Mouse (Mus musculus) hindbrain, embryonic 10.5 days (tissue): ENCODE results near the gene Isg20. TPM values are rescaled to one million over a fixed set of nuclear protein-coding genes. Genes with fewer than 3 reads are reported as not detected.

Source experiments
- DNase-seq: peaks from one replicate; pipeline ENCODE4 v3.0.0-alpha.2; 2017; ENCODE audit warnings: low spot score
- H3K27ac ChIP-seq: fragments of 300-500 bp; sonication (generic); 2 replicates; pipeline ENCODE4 v1.5.1; 2016; ENCODE audit warnings: mild to moderate bottlenecking, moderate library complexity
- H3K27me3 ChIP-seq: fragments of 300-500 bp; sonication (generic); 2 replicates; pipeline ENCODE4 v1.6.1; 2016; ENCODE audit warnings: mild to moderate bottlenecking; ENCODE audit not compliant: poor library complexity, insufficient read depth, severe bottlenecking
- H3K36me3 ChIP-seq: fragments of 300-500 bp; sonication (generic); 2 replicates; pipeline ENCODE4 v1.6.1; 2016; ENCODE audit warnings: mild to moderate bottlenecking, moderate library complexity
- H3K4me1 ChIP-seq: fragments of 300-500 bp; sonication (generic); replicated peaks from 2 replicates; pipeline ENCODE4 v1.6.1; 2016; ENCODE audit warnings: mild to moderate bottlenecking
- H3K4me3 ChIP-seq: fragments of 300-500 bp; sonication (generic); 2 replicates; pipeline ENCODE4 v1.5.1; 2016; ENCODE audit warnings: mild to moderate bottlenecking, moderate library complexity
- H3K9me3 ChIP-seq: fragments of 300-500 bp; sonication (generic); 2 replicates; pipeline ENCODE4 v1.6.1; 2016; ENCODE audit warnings: mild to moderate bottlenecking, moderate library complexity
- WGBS: fragments of 180-500 bp; shearing (Covaris S2); methylation state at CpG from one replicate; pipeline ENCODE4 v1.1.7; 2016; 5-methylcytosine and 5-hydroxymethylcytosine counted together
- polyA plus RNA-seq: library from polyadenylated mRNA; unstranded; fragments of >200 nt; fragmentation: Nextera tagmentation; extraction: Ambion mirVana; gene quantifications from 2 replicates; pipeline ENCODE4 v1.2.1, GENCODE M21; 2016

Gene Isg20
- polyA plus RNA-seq, 1 experiment from 2014 or later: 0.63 TPM

- H3K4me3 ChIP-seq: no peak overlapping the region
- 84% methylated on average over 5 of the region's 5 CpGs for WGBS
- no peak for DNase-seq
- peaks cover 64% of the 10 kb centered on the region for H3K4me1 ChIP-seq
- H3K27me3 ChIP-seq: peaks cover 67% of the 10 kb centered on the region
- no peaks in the 10 kb centered on the region for H3K9me3 ChIP-seq
- 0 out of 2 replicates have a peak overlapping the region, but pooled peaks have one; percentile 69 for H3K27ac ChIP-seq
- no peaks in the 10 kb centered on the region for H3K36me3 ChIP-seq
Observed at GRCm38 (mm10) chr7:78885404-78885803, 27.8 kb upstream of the Isg20 start.

GRCm38 (mm10) chr7:78886496-78886895 lies 26.7 kb upstream of the Isg20 start:
- 43% methylated on average over 4 of the region's 4 CpGs for WGBS
- H3K27me3 ChIP-seq: peaks cover 61% of the 10 kb centered on the region

GRCm38 (mm10) chr7:78887431-78887842 lies 25.8 kb upstream of the Isg20 start:
- no peaks in the 10 kb centered on the region for H3K9me3 ChIP-seq
- DNase-seq: no peak
- peaks cover 51% of the 10 kb centered on the region for H3K27me3 ChIP-seq
- peaks cover 49% of the 10 kb centered on the region for H3K4me1 ChIP-seq
- no peaks in the 10 kb centered on the region for H3K36me3 ChIP-seq
- 74% methylated on average over 9 of the region's 9 CpGs for WGBS
- peak overlapping the region; percentile 31; the same call in 1 of the 2 replicates for H3K4me3 ChIP-seq
- H3K27ac ChIP-seq: peak overlapping the region; percentile 72

More at GRCm38 (mm10) chr7:78886496-78886895, 26.7 kb upstream of the Isg20 start:
- Histone ChIP-seq H3K4me1 (peaks cover 58% of the 10 kb centered on the region), H3K4me3 (peak overlapping the region; percentile 31; the same call in 1 of the 2 replicates), H3K36me3 (no peaks in the 10 kb centered on the region), H3K9me3 (no peaks in the 10 kb centered on the region), H3K27ac (peak overlapping the region; percentile 72)
- DNase-seq: peak; percentile 25

GRCm38 (mm10) chr7:78890641-78891040 lies 22.6 kb upstream of the Isg20 start:
- Histone ChIP-seq H3K27ac (no peak overlapping the region), H3K4me1 (peaks cover 28% of the 10 kb centered on the region), H3K27me3 (peaks cover 29% of the 10 kb centered on the region), H3K9me3 (no peaks in the 10 kb centered on the region), H3K36me3 (no peaks in the 10 kb centered on the region), H3K4me3 (no peak overlapping the region)
- peak; percentile 91 for DNase-seq
- 3% methylated on average over 16 of the region's 16 CpGs for WGBS

GRCm38 (mm10) chr7:78893917-78894316 lies 19.3 kb upstream of the Isg20 start:
- DNase-seq: no peak
- Histone ChIP-seq H3K27ac (no peak overlapping the region), H3K36me3 (peaks cover 16% of the 10 kb centered on the region), H3K9me3 (0 out of 2 replicates have a peak, but pooled peaks cover 4% of the 10 kb centered on the region), H3K4me3 (no peak overlapping the region), H3K4me1 (peaks cover 25% of the 10 kb centered on the region), H3K27me3 (peaks cover 14% of the 10 kb centered on the region)
- 90% methylated on average over 10 of the region's 10 CpGs for WGBS

GRCm38 (mm10) chr7:78895021-78895652 lies 18.1 kb upstream of the Isg20 start:
- 0 out of 2 replicates have a peak, but pooled peaks cover 4% of the 10 kb centered on the region for H3K9me3 ChIP-seq
- H3K36me3 ChIP-seq: peaks cover 16% of the 10 kb centered on the region
- peak overlapping the region; percentile 91 for H3K27ac ChIP-seq
- peaks cover 2% of the 10 kb centered on the region for H3K27me3 ChIP-seq
- DNase-seq: no peak
- WGBS: 60% methylated on average over 13 of the region's 13 CpGs
- H3K4me1 ChIP-seq: peaks cover 25% of the 10 kb centered on the region
- H3K4me3 ChIP-seq: peak overlapping the region; percentile 91

- H3K36me3 ChIP-seq: peaks cover 16% of the 10 kb centered on the region
- H3K27me3 ChIP-seq: no peaks in the 10 kb centered on the region
- 0 out of 2 replicates have a peak, but pooled peaks cover 4% of the 10 kb centered on the region for H3K9me3 ChIP-seq
- 4% methylated on average over 53 of the region's 53 CpGs for WGBS
- peak within 1 kb of the TSS; percentile 91 for H3K27ac ChIP-seq
- peak within 1 kb of the TSS; percentile 91 for H3K4me3 ChIP-seq
- peaks cover 25% of the 10 kb centered on the region for H3K4me1 ChIP-seq
- peak; percentile 98 for DNase-seq
Observed at GRCm38 (mm10) chr7:78895653-78896333, 17.4 kb upstream of the Isg20 start, which contains the start of gene Aen. Aen (plus strand) TSS chr7:78895854.

GRCm38 (mm10) chr7:78897567-78897966 lies 15.7 kb upstream of the Isg20 start:
- WGBS: 94% methylated on average over 3 of the region's 3 CpGs
- DNase-seq: no peak
- peaks cover 26% of the 10 kb centered on the region for H3K36me3 ChIP-seq
- no peaks in the 10 kb centered on the region for H3K27me3 ChIP-seq
- peak overlapping the region; percentile 91; the same call in 1 of the 2 replicates for H3K4me3 ChIP-seq
- no peak overlapping the region for H3K27ac ChIP-seq
- peaks cover 25% of the 10 kb centered on the region for H3K4me1 ChIP-seq
- 0 out of 2 replicates have a peak, but pooled peaks cover 4% of the 10 kb centered on the region for H3K9me3 ChIP-seq

GRCm38 (mm10) chr7:78903174-78903870 lies 9.9 kb upstream of the Isg20 start:
- 0 out of 2 replicates have a peak, but pooled peaks cover 4% of the 10 kb centered on the region for H3K9me3 ChIP-seq
- no peak overlapping the region for H3K4me3 ChIP-seq
- no peak overlapping the region for H3K27ac ChIP-seq
- 93% methylated on average over 6 of the region's 6 CpGs for WGBS
- DNase-seq: no peak
- H3K36me3 ChIP-seq: peaks cover 67% of the 10 kb centered on the region
- no peaks in the 10 kb centered on the region for H3K27me3 ChIP-seq
- no peaks in the 10 kb centered on the region for H3K4me1 ChIP-seq

- no peak overlapping the region for H3K27ac ChIP-seq
- no peaks in the 10 kb centered on the region for H3K9me3 ChIP-seq
- no peaks in the 10 kb centered on the region for H3K27me3 ChIP-seq
- peaks cover 70% of the 10 kb centered on the region for H3K36me3 ChIP-seq
- 91% methylated on average over 2 of the region's 2 CpGs for WGBS
- H3K4me1 ChIP-seq: no peaks in the 10 kb centered on the region
- no peak for DNase-seq
- no peak overlapping the region for H3K4me3 ChIP-seq
Observed at GRCm38 (mm10) chr7:78904175-78904574, 9.0 kb upstream of the Isg20 start.

- H3K27me3 ChIP-seq: no peaks in the 10 kb centered on the region
- H3K4me1 ChIP-seq: peaks cover 36% of the 10 kb centered on the region
- DNase-seq: no peak
- H3K9me3 ChIP-seq: no peaks in the 10 kb centered on the region
- no peak overlapping the region for H3K27ac ChIP-seq
- WGBS: 84% methylated on average over 6 of the region's 6 CpGs
- H3K4me3 ChIP-seq: no peak overlapping the region
- peaks cover 59% of the 10 kb centered on the region for H3K36me3 ChIP-seq
Observed at GRCm38 (mm10) chr7:78909026-78909425, 4.2 kb upstream of the Isg20 start.

GRCm38 (mm10) chr7:78910336-78911098 lies 2.7 kb upstream of the Isg20 start:
- peaks cover 44% of the 10 kb centered on the region for H3K36me3 ChIP-seq
- 39% methylated on average over 6 of the region's 6 CpGs for WGBS
- no peak overlapping the region for H3K27ac ChIP-seq
- no peak overlapping the region for H3K4me3 ChIP-seq
- peak; percentile 30 for DNase-seq
- H3K4me1 ChIP-seq: peaks cover 39% of the 10 kb centered on the region
- no peaks in the 10 kb centered on the region for H3K9me3 ChIP-seq
- H3K27me3 ChIP-seq: no peaks in the 10 kb centered on the region
